Mouse (Mus musculus) thymus, adult 2 months (tissue): ENCODE measurements at regions not wholly inside any gene's neighbourhood (a gene's known extent, or its start where the extent isn't known, plus 50 kb on each side); places are given as distances from the start of the nearest gene placed in this dataset.
"Not testable (repeated sequence)": the region's sequence is repeated elsewhere in the genome, so short reads cannot be mapped to it uniquely, and the experiment has no call there.

Source experiments
- DNase-seq: peaks from one replicate; pipeline ENCODE4 v3.0.0; 2021
- H3K27ac ChIP-seq: fragments of 200-500 bp; 2 replicates; pipeline ENCODE4 v1.5.1; 2012; ENCODE audit warnings: low read length, control low read depth; ENCODE audit not compliant: control insufficient read depth, insufficient read depth
- H3K27me3 ChIP-seq: fragments of 200-500 bp; 2 replicates; pipeline ENCODE4 v1.6.1; 2012; ENCODE audit warnings: mild to moderate bottlenecking, low read length, moderate library complexity, mixed read lengths; ENCODE audit not compliant: control insufficient read depth, insufficient read depth
- H3K36me3 ChIP-seq: fragments of 200-500 bp; 2 replicates; pipeline ENCODE4 v1.6.1; 2012; ENCODE audit warnings: mild to moderate bottlenecking, low read length, moderate library complexity; ENCODE audit not compliant: control insufficient read depth, insufficient read depth
- H3K4me1 ChIP-seq: fragments of 200-500 bp; replicated peaks from 2 replicates; pipeline ENCODE4 v1.6.1; 2012; ENCODE audit warnings: low read length; ENCODE audit not compliant: control insufficient read depth, insufficient read depth
- H3K4me3 ChIP-seq: fragments of 200-500 bp; 2 replicates; pipeline ENCODE4 v1.5.1; 2012; ENCODE audit warnings: mild to moderate bottlenecking, low read length, control low read depth, moderate library complexity; ENCODE audit not compliant: control insufficient read depth, insufficient read depth
- CTCF ChIP-seq: fragments of 200-500 bp; IDR thresholded peaks from 2 replicates; pipeline ENCODE4 v1.5.1; 2012; ENCODE audit warnings: mild to moderate bottlenecking, control low read depth, low read length, moderate library complexity, borderline replicate concordance; ENCODE audit not compliant: control insufficient read depth, poor library complexity, insufficient read depth; ENCODE audit errors: extremely low read depth
- POLR2A ChIP-seq: fragments of 200-500 bp; IDR thresholded peaks from 2 replicates; pipeline ENCODE4 v1.6.1; 2012; ENCODE audit warnings: mild to moderate bottlenecking, low read length, control low read depth, moderate library complexity; ENCODE audit not compliant: control insufficient read depth, poor library complexity, insufficient read depth; ENCODE audit errors: extremely low read depth
- WGBS: fragments of 180-500 bp; shearing (Covaris S2); methylation state at CpG from one replicate; pipeline ENCODE4 v1.1.7; 2018; 5-methylcytosine and 5-hydroxymethylcytosine counted together

- H3K27me3 ChIP-seq = no peaks in the 10 kb centered on the region
- no peak overlapping the region for H3K4me3 ChIP-seq
- no peak for DNase-seq
- H3K4me1 ChIP-seq = peaks cover 7% of the 10 kb centered on the region
- H3K36me3 ChIP-seq = no peaks in the 10 kb centered on the region
- no peak for TF ChIP-seq CTCF
- no peak for TF ChIP-seq POLR2A
- WGBS = 66% methylated on average over 3 of the region's 3 CpGs
- H3K27ac ChIP-seq = peak overlapping the region; percentile 42; the same call in 1 of the 2 replicates
These were observed 59.6 kb upstream of the Itm2b start for GRCm38 (mm10) chr14:73444733-73445132.

GRCm38 (mm10) chr14:73441951-73442716 lies 57.0 kb upstream of the Itm2b start:
- 46% methylated on average over 7 of the region's 7 CpGs for WGBS
- no peak overlapping the region for H3K4me3 ChIP-seq
- peaks cover 7% of the 10 kb centered on the region for H3K4me1 ChIP-seq
- H3K36me3 ChIP-seq = no peaks in the 10 kb centered on the region
- no peak overlapping the region for H3K27ac ChIP-seq
- H3K27me3 ChIP-seq = no peaks in the 10 kb centered on the region
- TF ChIP-seq POLR2A = no peak
- DNase-seq = no peak

GRCm38 (mm10) chr14:73441206-73441950 lies 56.3 kb upstream of the Itm2b start:
- not testable (repeated sequence) for H3K4me1 ChIP-seq, H3K27ac ChIP-seq, H3K27me3 ChIP-seq, H3K36me3 ChIP-seq, H3K4me3 ChIP-seq, DNase-seq
- 89% methylated on average over 1 of the region's 1 CpGs for WGBS

GRCm38 (mm10) chr14:73439802-73440309 lies 54.8 kb upstream of the Itm2b start:
- DNase-seq = no peak
- H3K36me3 ChIP-seq = no peaks in the 10 kb centered on the region
- H3K4me1 ChIP-seq = peaks cover 7% of the 10 kb centered on the region
- TF ChIP-seq CTCF (no peak), POLR2A (no peak)
- no peak overlapping the region for H3K27ac ChIP-seq
- WGBS = 97% methylated on average over 3 of the region's 3 CpGs
- H3K4me3 ChIP-seq = no peak overlapping the region
- no peaks in the 10 kb centered on the region for H3K27me3 ChIP-seq

GRCm38 (mm10) chr14:73435839-73436238 lies 50.8 kb upstream of the Itm2b start:
- DNase-seq = no peak
- Histone ChIP-seq H3K36me3 (no peaks in the 10 kb centered on the region), H3K27ac (no peak overlapping the region), H3K27me3 (no peaks in the 10 kb centered on the region), H3K4me1 (peaks cover 4% of the 10 kb centered on the region), H3K4me3 (no peak overlapping the region)
- WGBS = 79% methylated on average over 4 of the region's 4 CpGs
- TF ChIP-seq CTCF = no peak
- no peak for TF ChIP-seq POLR2A
